In the genomic region with DNA sequence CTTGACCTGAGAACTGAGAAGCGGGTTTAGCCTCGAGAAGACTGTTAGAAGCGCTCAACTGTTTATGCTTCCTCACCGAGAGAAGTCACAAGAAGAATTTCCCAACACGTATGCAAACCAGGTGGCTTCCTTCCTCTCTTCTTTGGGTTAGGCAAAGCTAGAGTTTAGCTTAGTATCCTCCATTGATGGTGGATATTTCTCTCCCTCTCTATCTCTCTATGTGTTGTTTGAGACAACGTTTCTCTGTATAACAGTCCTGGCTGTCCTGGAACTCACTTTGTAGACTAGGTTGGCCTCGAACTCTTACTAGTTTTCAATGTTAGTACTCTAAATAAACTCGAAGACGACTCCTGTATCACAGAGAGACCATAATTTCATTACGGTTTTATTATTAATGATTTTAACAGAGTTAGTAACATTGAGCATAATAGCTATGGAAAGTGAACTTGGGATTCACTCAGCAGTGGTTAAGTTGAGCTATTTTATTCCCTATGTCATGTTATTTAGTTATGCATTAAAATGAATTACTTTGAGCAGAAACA, we compare ENCODE assay signal across 8 mouse cellular contexts. TPM values are rescaled to one million over a fixed set of nuclear protein-coding genes. Genes with fewer than 3 reads are reported as not detected.
DNase-seq lines count a peak whose midpoint lies in the region; ATAC-seq and TF ChIP-seq lines count a peak whose summit lies in the region.

No protein-coding gene starts in this region.

- peaks cover 15% of the 10 kb centered on the region for H3K4me1 ChIP-seq in lung, embryonic 15.5 days
- H3K4me1 ChIP-seq in embryonic facial prominence, embryonic 15.5 days, result peaks cover 4% of the 10 kb centered on the region; the same call in 1 of the 2 replicates
- 0 out of 2 replicates have a peak, but pooled peaks cover 4% of the 10 kb centered on the region for H3K4me1 ChIP-seq in intestine, postnatal 0 days (replicated peaks; ENCODE audit: control insufficient read depth, insufficient read depth, low read length)
- peaks cover 20% of the 10 kb centered on the region for H3K4me1 ChIP-seq in neural tube, embryonic 14.5 days (ENCODE audit: control insufficient read depth, insufficient read depth, low read length)

- H3K27ac ChIP-seq in lung, embryonic 15.5 days, result no peak overlapping the region
- H3K27ac ChIP-seq in embryonic facial prominence, embryonic 15.5 days (replicated peaks), result peak overlapping the region; percentile 25; the same call in 1 of the 2 replicates
- no peak overlapping the region for H3K27ac ChIP-seq in intestine, postnatal 0 days (ENCODE audit: low read depth, low read length)
- peak overlapping the region; percentile 93; the same call in 1 of the 2 replicates for H3K27ac ChIP-seq in neural tube, embryonic 14.5 days (ENCODE audit: low read depth, low read length)

- no peak for DNase-seq in lung, postnatal 10 days
- no peak for DNase-seq in yolk sac, embryonic 10.5 days (ENCODE audit: low spot score)
- no peak for DNase-seq in layer of hippocampus, adult 9-11 months
- no peak for DNase-seq in ovary, adult 18-20 months (ENCODE audit: low spot score)

- H3K27me3 ChIP-seq in lung, embryonic 15.5 days, result no peaks in the 10 kb centered on the region
- H3K27me3 ChIP-seq in embryonic facial prominence, embryonic 15.5 days, result no peaks in the 10 kb centered on the region
- H3K27me3 ChIP-seq in intestine, postnatal 0 days (replicated peaks; ENCODE audit: control insufficient read depth, insufficient read depth, low read length), result no peaks in the 10 kb centered on the region
- no peaks in the 10 kb centered on the region for H3K27me3 ChIP-seq in neural tube, embryonic 14.5 days (ENCODE audit: control insufficient read depth, insufficient read depth, low read length)

- peak overlapping the region; percentile 74 for H3K4me3 ChIP-seq in lung, embryonic 15.5 days
- H3K4me3 ChIP-seq in embryonic facial prominence, embryonic 15.5 days (replicated peaks), result peak overlapping the region; percentile 85
- peak overlapping the region; percentile 70 for H3K4me3 ChIP-seq in intestine, postnatal 0 days (ENCODE audit: low read depth, low read length)
- peak overlapping the region; percentile 89 for H3K4me3 ChIP-seq in neural tube, embryonic 14.5 days (ENCODE audit: low read depth, low read length)

- 24% methylated on average over 10 of the region's 10 CpGs for WGBS in lung, embryonic 15.5 days
- WGBS in embryonic facial prominence, embryonic 15.5 days, result 28% methylated on average over 10 of the region's 10 CpGs
- WGBS in intestine, postnatal 0 days, result 26% methylated on average over 10 of the region's 10 CpGs
- 28% methylated on average over 10 of the region's 10 CpGs for WGBS in neural tube, embryonic 14.5 days

- H3K9me3 ChIP-seq in lung, embryonic 15.5 days, result no peaks in the 10 kb centered on the region
- no peaks in the 10 kb centered on the region for H3K9me3 ChIP-seq in embryonic facial prominence, embryonic 15.5 days (replicated peaks)
- no peaks in the 10 kb centered on the region for H3K9me3 ChIP-seq in intestine, postnatal 0 days (ENCODE audit: control insufficient read depth)
- no peaks in the 10 kb centered on the region for H3K9me3 ChIP-seq in neural tube, embryonic 14.5 days (ENCODE audit: control insufficient read depth, low read length)

- H3K9ac ChIP-seq in lung, embryonic 15.5 days, result 0 out of 2 replicates have a peak overlapping the region, but pooled peaks have one; percentile 81
- peak overlapping the region; percentile 70 for H3K9ac ChIP-seq in embryonic facial prominence, embryonic 15.5 days
- H3K9ac ChIP-seq in intestine, postnatal 0 days (ENCODE audit: low read depth, low read length), result peak overlapping the region; percentile 52; the same call in 1 of the 2 replicates
- H3K9ac ChIP-seq in neural tube, embryonic 14.5 days (replicated peaks; ENCODE audit: low read depth, low read length), result peak overlapping the region; percentile 89

- ATAC-seq in lung, embryonic 15.5 days (ENCODE audit: borderline replicate concordance, extremely low read depth, low FRiP score, low TSS enrichment), result no peak
- ATAC-seq in embryonic facial prominence, embryonic 15.5 days (ENCODE audit: insufficient number of reproducible peaks, low FRiP score, low TSS enrichment, low read depth), result no peak
- no peak for ATAC-seq in intestine, postnatal 0 days
- ATAC-seq in neural tube, embryonic 14.5 days (ENCODE audit: low read depth), result peak; percentile 4

- TF ChIP-seq CTCF in intestine, postnatal 0 days (IDR thresholded peaks at IDR 0.05; ENCODE audit: low read depth), result no peak

- H3K4me2 ChIP-seq in lung, embryonic 15.5 days, result peak overlapping the region; percentile 73
- peak overlapping the region; percentile 90 for H3K4me2 ChIP-seq in embryonic facial prominence, embryonic 15.5 days (replicated peaks)
- peak overlapping the region; percentile 96 for H3K4me2 ChIP-seq in intestine, postnatal 0 days (replicated peaks; ENCODE audit: low read depth)
- peak overlapping the region; percentile 71 for H3K4me2 ChIP-seq in neural tube, embryonic 14.5 days (ENCODE audit: low read depth, low read length)

- no peaks in the 10 kb centered on the region; the same call in 1 of the 2 replicates for H3K36me3 ChIP-seq in lung, embryonic 15.5 days
- H3K36me3 ChIP-seq in embryonic facial prominence, embryonic 15.5 days, result peaks cover 2% of the 10 kb centered on the region; the same call in 1 of the 2 replicates
- no peaks in the 10 kb centered on the region for H3K36me3 ChIP-seq in intestine, postnatal 0 days (ENCODE audit: control insufficient read depth, insufficient read depth)
- no peaks in the 10 kb centered on the region; the same call in 1 of the 2 replicates for H3K36me3 ChIP-seq in neural tube, embryonic 14.5 days (ENCODE audit: control insufficient read depth, insufficient read depth, low read length)

RNA-seq across cellular contexts. Expression of gene Cep78, which starts 0.5 kb away (rescaled TPM):
- polyA plus RNA-seq in lung, embryonic 15.5 days (2015; fragmentation: Nextera tagmentation; extraction: Ambion mirVana), result 29.9 and 30.6 TPM in 2 replicates
- polyA plus RNA-seq in embryonic facial prominence, embryonic 15.5 days (2015; fragmentation: Nextera tagmentation; extraction: Ambion mirVana), result 22.2 and 27.3 TPM in 2 replicates
- 3.8 and 4.3 TPM in 2 replicates for polyA plus RNA-seq in intestine, postnatal 0 days (2015; fragmentation: Nextera tagmentation; extraction: Ambion mirVana)
- polyA plus RNA-seq in neural tube, embryonic 14.5 days (2014; fragmentation: Nextera tagmentation; extraction: Ambion mirVana), result 30.4 and 34.6 TPM in 2 replicates

RNA-seq across cellular contexts. Expression of gene Psat1, which starts 38.1 kb away (rescaled TPM):
- 176 TPM in 2 replicates for polyA plus RNA-seq in lung, embryonic 15.5 days (2015; fragmentation: Nextera tagmentation; extraction: Ambion mirVana)
- 116 and 122 TPM in 2 replicates for polyA plus RNA-seq in embryonic facial prominence, embryonic 15.5 days (2015; fragmentation: Nextera tagmentation; extraction: Ambion mirVana)
- 13.0 and 15.3 TPM in 2 replicates for polyA plus RNA-seq in intestine, postnatal 0 days (2015; fragmentation: Nextera tagmentation; extraction: Ambion mirVana)
- 65.9 and 66.7 TPM in 2 replicates for polyA plus RNA-seq in neural tube, embryonic 14.5 days (2014; fragmentation: Nextera tagmentation; extraction: Ambion mirVana)

Comparison
In these comparisons a context has a peak if more than half of its experiments do, and no peak if none do; other contexts are left out.
1. H3K27ac ChIP-seq: peak in embryonic facial prominence, embryonic 15.5 days (single experiment) and neural tube, embryonic 14.5 days (single experiment); none in lung, embryonic 15.5 days (single experiment) and intestine, postnatal 0 days (single experiment).
2. Peak in every context shown above with its lines, with median percentiles within 50 percentile points of each other: H3K4me2 ChIP-seq, H3K4me3 ChIP-seq and H3K9ac ChIP-seq.